Mouse (Mus musculus): ENCODE data around the gene Tgfa.

DNA sequence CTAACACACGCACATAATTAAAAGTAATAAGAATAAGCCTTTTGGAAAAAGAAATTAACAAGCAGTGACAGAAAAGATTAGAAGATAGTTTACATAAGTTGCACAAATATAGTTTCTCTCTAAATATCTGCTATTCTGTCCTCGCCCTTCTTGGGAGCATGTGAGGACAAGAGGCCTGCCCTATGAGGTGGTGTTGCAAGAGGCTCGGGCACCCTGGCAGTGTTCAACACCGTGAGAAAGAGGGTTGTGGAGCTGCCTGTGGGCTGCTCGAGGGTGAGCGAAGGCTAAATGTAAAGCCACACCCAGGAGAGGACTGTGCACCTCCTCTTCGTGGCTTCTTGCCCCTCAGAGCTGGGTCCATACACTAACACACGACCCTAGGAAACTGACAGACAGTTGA is 100.4 kb downstream of the Tgfa start:
- TF ChIP-seq CTCF (IDR thresholded peaks at IDR 0.05; ENCODE audit: low read depth) (no peak), EP300 (IDR thresholded peaks at IDR 0.05; ENCODE audit: low read depth) (no peak)
